Mouse (Mus musculus): ENCODE data around the gene Clec4f. TPM values are rescaled to one million over a fixed set of nuclear protein-coding genes. Genes with fewer than 3 reads are reported as not detected.

The Clec4f gene
- not detected in 2 replicates for polyA plus RNA-seq (2014; fragmentation: Nextera tagmentation; extraction: Ambion mirVana)

DNA sequence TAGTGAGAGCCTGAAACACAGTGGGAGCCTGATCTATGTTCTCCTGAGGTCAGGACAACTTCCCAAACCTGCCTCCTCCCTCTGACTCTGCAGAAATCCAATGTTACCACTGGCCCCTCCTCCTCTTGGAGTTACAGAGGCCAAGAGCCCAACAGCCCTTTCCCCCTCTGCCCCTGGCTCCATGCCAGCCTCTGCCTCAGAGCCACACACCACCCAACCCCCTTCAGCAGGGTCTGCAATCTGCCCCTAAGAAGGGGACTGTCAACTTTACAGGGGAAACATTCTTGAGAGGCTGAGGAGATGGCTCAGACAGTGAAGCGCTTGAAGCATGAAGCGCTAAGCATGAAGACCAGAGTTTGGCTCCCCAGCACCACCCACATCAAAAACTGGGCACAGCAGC, at the start of gene Clec4f:
Gene Clec4f (minus strand): TSS at position 101 of the 400 bp plus-strand sequence.
- Histone ChIP-seq H3K9ac (replicated peaks; ENCODE audit: low read length) (no peak within 1 kb of the TSS), H3K36me3 (replicated peaks; ENCODE audit: control insufficient read depth, insufficient read depth, low read depth, low read length) (no peaks in the 10 kb centered on the region), H3K27ac (replicated peaks; ENCODE audit: low read depth, low read length) (no peak within 1 kb of the TSS), H3K27me3 (ENCODE audit: control insufficient read depth, insufficient read depth, low read length) (no peaks in the 10 kb centered on the region), H3K9me3 (replicated peaks; ENCODE audit: control insufficient read depth, low read length) (no peaks in the 10 kb centered on the region), H3K4me1 (ENCODE audit: control insufficient read depth, insufficient read depth, low read length) (no peaks in the 10 kb centered on the region), H3K4me2 (ENCODE audit: low read depth, low read length) (no peak within 1 kb of the TSS), H3K4me3 (ENCODE audit: low read depth, low read length) (no peak within 1 kb of the TSS)
- ATAC-seq (replicated peaks; ENCODE audit: insufficient number of reproducible peaks, low FRiP score, low TSS enrichment, low read depth), result no peak
- WGBS, result 90% methylated on average over 2 of the region's 2 CpGs
- DNase-seq (ENCODE audit: low spot score), result no peak

DNA sequence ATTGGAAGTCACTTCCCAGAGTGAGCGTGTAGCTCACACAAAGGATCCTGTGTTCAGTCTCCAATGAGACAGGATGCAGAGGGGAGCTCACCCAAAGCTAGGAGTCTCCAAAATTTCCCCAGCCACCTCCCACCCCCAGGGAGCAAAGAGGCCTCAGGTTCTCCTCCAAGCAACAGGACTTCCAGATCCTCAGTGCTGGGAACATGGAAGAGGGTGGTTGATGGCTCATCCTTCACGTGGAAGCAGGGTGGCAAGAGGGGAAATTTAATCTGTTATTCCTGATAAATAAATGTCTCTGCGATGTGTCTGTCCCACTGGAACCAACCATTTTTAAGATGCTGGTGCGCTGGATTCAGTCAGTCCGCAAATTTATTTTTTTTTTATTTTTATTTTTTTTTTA, 48.7 kb upstream of the Clec4f start:
- DNase-seq (ENCODE audit: low spot score) (no peak), ATAC-seq (replicated peaks; ENCODE audit: insufficient number of reproducible peaks, low FRiP score, low TSS enrichment, low read depth) (no peak)
- Histone ChIP-seq H3K4me1 (ENCODE audit: control insufficient read depth, insufficient read depth, low read length) (peaks cover 3% of the 10 kb centered on the region; the same call in 1 of the 2 replicates), H3K4me2 (ENCODE audit: low read depth, low read length) (no peak overlapping the region), H3K9ac (replicated peaks; ENCODE audit: low read length) (no peak overlapping the region), H3K27ac (replicated peaks; ENCODE audit: low read depth, low read length) (no peak overlapping the region), H3K9me3 (replicated peaks; ENCODE audit: control insufficient read depth, low read length) (no peaks in the 10 kb centered on the region), H3K4me3 (ENCODE audit: low read depth, low read length) (no peak overlapping the region), H3K27me3 (ENCODE audit: control insufficient read depth, insufficient read depth, low read length) (peaks cover 79% of the 10 kb centered on the region), H3K36me3 (replicated peaks; ENCODE audit: control insufficient read depth, insufficient read depth, low read depth, low read length) (no peaks in the 10 kb centered on the region)
- 16% methylated on average over 5 of the region's 5 CpGs for WGBS

DNA sequence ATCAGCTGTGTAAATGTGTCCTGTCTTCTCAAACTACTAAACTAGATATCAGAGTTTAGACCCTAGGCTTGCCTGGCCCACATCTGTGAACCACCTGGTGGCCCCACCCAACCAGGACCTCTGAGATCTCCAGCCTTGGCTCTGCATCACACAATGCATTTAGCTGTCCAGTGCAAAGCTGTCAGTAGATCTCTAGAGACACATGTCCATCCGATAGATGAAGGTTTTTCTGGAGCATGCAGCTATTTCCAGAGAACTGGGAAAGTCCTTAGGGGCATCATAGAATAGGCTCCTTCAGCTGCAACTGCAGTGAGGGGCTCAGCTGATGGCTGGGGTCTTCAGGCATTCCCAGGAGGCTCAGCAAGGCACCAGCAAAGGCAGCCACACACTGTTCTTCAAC, 48.3 kb upstream of the Clec4f start:
- Histone ChIP-seq H3K9ac (replicated peaks; ENCODE audit: low read length) (no peak overlapping the region), H3K27ac (replicated peaks; ENCODE audit: low read depth, low read length) (no peak overlapping the region), H3K4me3 (ENCODE audit: low read depth, low read length) (no peak overlapping the region), H3K4me1 (ENCODE audit: control insufficient read depth, insufficient read depth, low read length) (peaks cover 3% of the 10 kb centered on the region; the same call in 1 of the 2 replicates), H3K9me3 (replicated peaks; ENCODE audit: control insufficient read depth, low read length) (no peaks in the 10 kb centered on the region), H3K36me3 (replicated peaks; ENCODE audit: control insufficient read depth, insufficient read depth, low read depth, low read length) (no peaks in the 10 kb centered on the region), H3K4me2 (ENCODE audit: low read depth, low read length) (no peak overlapping the region), H3K27me3 (ENCODE audit: control insufficient read depth, insufficient read depth, low read length) (peaks cover 78% of the 10 kb centered on the region)
- no peak for ATAC-seq (replicated peaks; ENCODE audit: insufficient number of reproducible peaks, low FRiP score, low TSS enrichment, low read depth)
- DNase-seq (ENCODE audit: low spot score), result no peak
- 8% methylated on average over 1 of the region's 1 CpGs for WGBS

DNA sequence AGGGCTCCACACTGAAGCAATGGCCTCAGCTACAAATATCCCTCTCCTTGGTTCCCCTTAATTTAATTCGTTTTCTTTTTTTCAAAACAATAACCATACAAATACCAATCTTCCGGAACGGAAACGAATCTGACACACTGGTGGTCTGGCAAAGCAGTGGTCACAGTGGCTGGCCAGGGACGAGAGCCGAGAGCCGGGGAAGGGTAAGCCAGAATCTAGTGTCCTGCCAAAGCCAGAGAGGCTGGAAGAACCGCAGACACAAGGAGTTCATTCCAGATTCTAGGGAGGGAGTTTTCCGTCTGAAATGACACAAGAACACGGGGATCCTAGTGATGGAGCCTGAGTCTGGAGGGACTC, 47.7 kb upstream of the Clec4f start:
- H3K4me2 ChIP-seq (ENCODE audit: low read depth, low read length), result no peak overlapping the region
- no peak overlapping the region for H3K4me3 ChIP-seq (ENCODE audit: low read depth, low read length)
- H3K36me3 ChIP-seq (replicated peaks; ENCODE audit: control insufficient read depth, insufficient read depth, low read depth, low read length), result no peaks in the 10 kb centered on the region
- no peak overlapping the region for H3K9ac ChIP-seq (replicated peaks; ENCODE audit: low read length)
- 1% methylated on average over 10 of the region's 10 CpGs for WGBS
- DNase-seq (ENCODE audit: low spot score), result no peak
- peaks cover 78% of the 10 kb centered on the region for H3K27me3 ChIP-seq (ENCODE audit: control insufficient read depth, insufficient read depth, low read length)
- ATAC-seq (replicated peaks; ENCODE audit: insufficient number of reproducible peaks, low FRiP score, low TSS enrichment, low read depth), result no peak
- no peak overlapping the region for H3K27ac ChIP-seq (replicated peaks; ENCODE audit: low read depth, low read length)
- peaks cover 3% of the 10 kb centered on the region; the same call in 1 of the 2 replicates for H3K4me1 ChIP-seq (ENCODE audit: control insufficient read depth, insufficient read depth, low read length)
- no peaks in the 10 kb centered on the region for H3K9me3 ChIP-seq (replicated peaks; ENCODE audit: control insufficient read depth, low read length)

DNA sequence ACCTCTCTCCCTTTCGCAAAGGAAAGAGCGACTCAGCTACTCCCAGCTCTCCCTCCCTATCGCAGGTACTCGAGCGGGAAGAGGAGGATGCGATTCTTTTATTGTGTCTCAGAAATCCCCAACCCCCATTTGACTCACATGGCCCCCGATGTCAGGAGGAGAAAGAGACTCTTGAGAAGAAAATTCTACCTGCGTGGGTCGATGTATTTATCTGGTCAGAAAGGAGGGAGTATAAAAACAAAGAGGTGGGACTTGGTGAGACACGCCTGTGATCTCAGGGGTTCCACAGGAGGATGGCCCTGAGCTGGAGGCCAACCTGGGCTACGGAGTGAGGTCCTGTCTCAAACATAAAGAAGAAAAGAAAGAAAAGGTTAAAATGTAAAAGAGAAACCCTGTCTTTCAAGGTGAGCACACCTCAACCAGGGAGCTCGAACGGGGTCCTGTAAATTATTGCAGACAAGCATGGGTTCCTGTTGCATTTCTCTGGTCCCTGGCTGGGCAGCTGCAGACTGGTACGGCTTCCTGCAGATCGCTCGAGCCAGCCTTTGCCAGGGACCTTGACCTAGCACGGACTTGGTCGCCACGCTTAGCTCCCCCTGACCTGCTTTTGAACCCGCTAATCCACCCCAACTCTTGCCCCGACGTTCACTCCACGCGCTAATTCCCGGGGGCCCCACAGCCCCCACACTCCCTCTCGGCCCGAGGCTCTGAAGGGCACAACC, 47.2 kb upstream of the Clec4f start:
- ATAC-seq (replicated peaks; ENCODE audit: insufficient number of reproducible peaks, low FRiP score, low TSS enrichment, low read depth) (no peak), DNase-seq (ENCODE audit: low spot score) (no peak)
- no peak overlapping the region for H3K9ac ChIP-seq (replicated peaks; ENCODE audit: low read length)
- no peak overlapping the region for H3K27ac ChIP-seq (replicated peaks; ENCODE audit: low read depth, low read length)
- H3K36me3 ChIP-seq (replicated peaks; ENCODE audit: control insufficient read depth, insufficient read depth, low read depth, low read length), result no peaks in the 10 kb centered on the region
- WGBS, result under 1% methylated on average over 27 of the region's 27 CpGs
- peaks cover 78% of the 10 kb centered on the region for H3K27me3 ChIP-seq (ENCODE audit: control insufficient read depth, insufficient read depth, low read length)
- no peak overlapping the region for H3K4me3 ChIP-seq (ENCODE audit: low read depth, low read length)
- H3K4me2 ChIP-seq (ENCODE audit: low read depth, low read length), result no peak overlapping the region
- H3K4me1 ChIP-seq (ENCODE audit: control insufficient read depth, insufficient read depth, low read length), result peaks cover 3% of the 10 kb centered on the region; the same call in 1 of the 2 replicates
- no peaks in the 10 kb centered on the region for H3K9me3 ChIP-seq (replicated peaks; ENCODE audit: control insufficient read depth, low read length)

DNA sequence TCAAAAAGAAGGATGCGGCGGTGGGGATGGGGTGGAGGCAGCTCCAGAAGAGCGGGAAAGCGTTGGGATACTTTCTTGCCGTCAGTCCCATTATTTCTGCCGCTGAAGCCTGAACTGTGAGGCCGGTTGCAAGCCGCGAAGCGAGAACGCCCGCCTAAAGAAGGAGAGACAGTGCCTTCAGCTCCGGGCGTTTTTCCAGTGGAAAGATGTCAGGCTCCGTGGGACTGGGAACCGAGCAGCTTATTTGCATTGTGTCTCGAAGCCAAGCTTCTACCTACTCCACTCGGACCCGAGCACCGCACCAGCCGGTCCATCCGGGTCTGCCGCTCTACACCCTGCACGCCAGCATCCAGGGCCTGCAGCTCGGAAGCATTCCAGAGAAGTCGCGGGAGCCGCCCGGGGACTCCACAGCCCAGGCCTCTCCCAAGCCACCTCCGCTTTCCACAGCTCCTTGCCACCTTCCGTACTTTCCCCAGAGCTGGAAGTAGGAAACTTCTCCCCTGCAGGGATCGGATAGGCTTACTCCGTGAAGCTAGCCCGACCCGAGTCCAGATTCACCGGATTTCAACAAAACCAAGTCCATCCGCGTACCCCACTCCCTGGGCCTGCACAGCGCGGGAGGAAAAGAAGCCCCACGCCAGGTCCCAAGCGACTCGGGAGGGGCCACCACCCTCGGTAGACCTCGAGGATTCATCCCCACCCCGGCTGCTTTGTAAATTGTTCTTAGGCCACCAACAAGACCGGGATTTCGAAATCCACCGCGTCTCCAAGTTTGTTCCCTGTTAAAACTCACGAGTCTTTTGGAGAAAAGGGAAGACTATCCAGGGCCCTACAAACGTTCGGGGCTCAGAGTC, 46.4 kb upstream of the Clec4f start:
- DNase-seq (ENCODE audit: low spot score) (peak; percentile 57), ATAC-seq (replicated peaks; ENCODE audit: insufficient number of reproducible peaks, low FRiP score, low TSS enrichment, low read depth) (0 out of 2 replicates have a peak, but pooled peaks have one; percentile 29)
- Histone ChIP-seq H3K9me3 (replicated peaks; ENCODE audit: control insufficient read depth, low read length) (no peaks in the 10 kb centered on the region), H3K36me3 (replicated peaks; ENCODE audit: control insufficient read depth, insufficient read depth, low read depth, low read length) (no peaks in the 10 kb centered on the region), H3K4me1 (ENCODE audit: control insufficient read depth, insufficient read depth, low read length) (peaks cover 3% of the 10 kb centered on the region; the same call in 1 of the 2 replicates), H3K27ac (replicated peaks; ENCODE audit: low read depth, low read length) (no peak overlapping the region), H3K4me2 (ENCODE audit: low read depth, low read length) (peak overlapping the region; percentile 0; the same call in 1 of the 2 replicates), H3K27me3 (ENCODE audit: control insufficient read depth, insufficient read depth, low read length) (peaks cover 78% of the 10 kb centered on the region), H3K9ac (replicated peaks; ENCODE audit: low read length) (no peak overlapping the region), H3K4me3 (ENCODE audit: low read depth, low read length) (0 out of 2 replicates have a peak overlapping the region, but pooled peaks have one; percentile 3)
- WGBS, result under 1% methylated on average over 53 of the region's 53 CpGs

DNA sequence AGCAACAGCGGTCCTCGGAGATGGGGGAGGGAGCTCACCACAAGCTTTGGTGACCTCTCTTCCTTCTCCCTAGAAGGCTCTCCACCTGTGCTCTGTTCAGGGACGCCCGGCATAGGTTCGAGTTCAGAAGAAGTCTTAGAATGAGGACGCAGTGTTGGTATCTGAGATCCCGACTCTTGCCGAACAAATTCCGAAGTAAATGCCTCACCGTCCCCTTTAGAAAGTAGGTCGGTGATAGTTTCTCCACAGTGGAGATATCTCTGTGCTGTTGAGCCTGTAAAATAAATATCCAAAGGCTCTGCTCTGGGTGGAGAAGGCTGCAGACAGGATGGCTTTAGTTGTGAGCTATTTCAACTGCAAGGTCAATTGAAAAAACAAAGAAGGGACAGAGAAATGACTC, 45.0 kb upstream of the Clec4f start:
- Histone ChIP-seq H3K4me2 (ENCODE audit: low read depth, low read length) (no peak overlapping the region), H3K36me3 (replicated peaks; ENCODE audit: control insufficient read depth, insufficient read depth, low read depth, low read length) (no peaks in the 10 kb centered on the region), H3K9me3 (replicated peaks; ENCODE audit: control insufficient read depth, low read length) (no peaks in the 10 kb centered on the region), H3K27ac (replicated peaks; ENCODE audit: low read depth, low read length) (no peak overlapping the region), H3K4me3 (ENCODE audit: low read depth, low read length) (no peak overlapping the region), H3K9ac (replicated peaks; ENCODE audit: low read length) (no peak overlapping the region), H3K27me3 (ENCODE audit: control insufficient read depth, insufficient read depth, low read length) (peaks cover 78% of the 10 kb centered on the region), H3K4me1 (ENCODE audit: control insufficient read depth, insufficient read depth, low read length) (peaks cover 3% of the 10 kb centered on the region; the same call in 1 of the 2 replicates)
- 0% methylated on average over 11 of the region's 11 CpGs for WGBS
- DNase-seq (ENCODE audit: low spot score) (no peak), ATAC-seq (replicated peaks; ENCODE audit: insufficient number of reproducible peaks, low FRiP score, low TSS enrichment, low read depth) (no peak)

DNA sequence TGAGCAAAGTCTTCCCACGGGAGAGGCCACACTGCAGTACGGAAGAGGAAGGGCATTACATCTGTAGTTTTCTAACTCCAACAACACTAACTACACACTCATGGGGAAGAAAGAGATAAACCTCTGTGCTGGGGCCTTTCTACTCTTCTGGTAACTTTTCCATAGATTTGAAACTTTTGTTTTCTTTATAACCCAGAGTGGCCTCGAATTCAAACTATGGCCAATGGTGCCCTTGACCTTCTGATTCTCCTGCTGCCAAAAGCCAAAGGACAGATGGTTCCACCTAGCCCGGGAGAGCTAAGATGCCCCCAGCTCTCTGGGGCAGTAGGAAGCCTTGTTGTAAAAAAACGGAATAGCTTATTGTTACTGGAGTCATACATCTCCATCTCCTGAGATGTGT, 44.0 kb upstream of the Clec4f start:
- WGBS, result 3% methylated on average over 5 of the region's 5 CpGs
- DNase-seq (ENCODE audit: low spot score) (no peak), ATAC-seq (replicated peaks; ENCODE audit: insufficient number of reproducible peaks, low FRiP score, low TSS enrichment, low read depth) (no peak)
- Histone ChIP-seq H3K4me1 (ENCODE audit: control insufficient read depth, insufficient read depth, low read length) (peaks cover 3% of the 10 kb centered on the region; the same call in 1 of the 2 replicates), H3K27ac (replicated peaks; ENCODE audit: low read depth, low read length) (no peak overlapping the region), H3K27me3 (ENCODE audit: control insufficient read depth, insufficient read depth, low read length) (peaks cover 79% of the 10 kb centered on the region), H3K4me2 (ENCODE audit: low read depth, low read length) (no peak overlapping the region), H3K4me3 (ENCODE audit: low read depth, low read length) (no peak overlapping the region), H3K9ac (replicated peaks; ENCODE audit: low read length) (no peak overlapping the region), H3K9me3 (replicated peaks; ENCODE audit: control insufficient read depth, low read length) (no peaks in the 10 kb centered on the region), H3K36me3 (replicated peaks; ENCODE audit: control insufficient read depth, insufficient read depth, low read depth, low read length) (no peaks in the 10 kb centered on the region)
